Mouse (Mus musculus) limb, embryonic 14.5 days (tissue): ENCODE measurements around the gene Vmn1r55. TPM values are rescaled to one million over a fixed set of nuclear protein-coding genes. Genes with fewer than 3 reads are reported as not detected.
"Not testable (repeated sequence)": the region's sequence is repeated elsewhere in the genome, so short reads cannot be mapped to it uniquely, and the experiment has no call there.

ENCODE experiments used
- ATAC-seq: fragments of 200-750 bp; cut with Nextera tagmentation; 2 replicates; pipeline ENCODE4 v1.8.0; 2017; ENCODE audit warnings: low read depth, moderate number of reproducible peaks, moderate TSS enrichment; ENCODE audit not compliant: low FRiP score
- DNase-seq: peaks from one replicate; pipeline ENCODE4 v3.0.0-alpha.2; 2015; ENCODE audit warnings: low spot score
- H3K27ac ChIP-seq: fragments of 300-500 bp; sonication (generic); replicated peaks from 2 replicates; pipeline ENCODE4 v1.5.1; 2014; ENCODE audit warnings: low read depth, mild to moderate bottlenecking, low read length, moderate library complexity, mixed read lengths
- H3K27me3 ChIP-seq: fragments of 300-500 bp; sonication (generic); 2 replicates; pipeline ENCODE4 v1.6.1; 2014; ENCODE audit warnings: low read length, mixed read lengths; ENCODE audit not compliant: control insufficient read depth, insufficient read depth
- H3K36me3 ChIP-seq: fragments of 300-500 bp; sonication (generic); 2 replicates; pipeline ENCODE4 v1.6.1; 2014; ENCODE audit warnings: mild to moderate bottlenecking, low read length, moderate library complexity, mixed read lengths; ENCODE audit not compliant: control insufficient read depth, insufficient read depth
- H3K4me1 ChIP-seq: fragments of 300-500 bp; sonication (generic); 2 replicates; pipeline ENCODE4 v1.6.1; 2014; ENCODE audit warnings: antibody characterized with exemption, low read length, mixed read lengths; ENCODE audit not compliant: control insufficient read depth, insufficient read depth
- H3K4me2 ChIP-seq: fragments of 300-500 bp; sonication (generic); replicated peaks from 2 replicates; pipeline ENCODE4 v1.6.1; 2014; ENCODE audit warnings: low read depth, mild to moderate bottlenecking, low read length, moderate library complexity; ENCODE audit not compliant: severe bottlenecking
- H3K4me3 ChIP-seq: fragments of 300-500 bp; sonication (generic); replicated peaks from 2 replicates; pipeline ENCODE4 v1.5.1; 2014; ENCODE audit warnings: low read length
- H3K9ac ChIP-seq: fragments of 300-500 bp; sonication (generic); 2 replicates; pipeline ENCODE4 v1.6.1; 2014; ENCODE audit warnings: mild to moderate bottlenecking, low read depth, low read length, moderate library complexity; ENCODE audit not compliant: severe bottlenecking
- H3K9me3 ChIP-seq: fragments of 300-500 bp; sonication (generic); 2 replicates; pipeline ENCODE4 v1.6.1; 2016; ENCODE audit warnings: low read length; ENCODE audit not compliant: control insufficient read depth
- POLR2A ChIP-seq: fragments of 200-500 bp; IDR thresholded peaks from 2 replicates; pipeline ENCODE4 v1.8.0; 2012; ENCODE audit warnings: inconsistent platforms, mild to moderate bottlenecking, moderate library complexity, borderline replicate concordance; ENCODE audit not compliant: insufficient read depth, insufficient read length; ENCODE audit errors: extremely low read depth
- WGBS: fragments of 180-500 bp; shearing (Covaris S2); extraction: QIAGEN DNeasy Blood & Tissue Kit; methylation state at CpG from one replicate; pipeline ENCODE4 v1.1.7; 2014; 5-methylcytosine and 5-hydroxymethylcytosine counted together
- polyA plus RNA-seq, 2 experiments: library from polyadenylated mRNA; depleted of rRNA in 1 of 2; stranded (reverse) in 1 of 2; unstranded in 1 of 2; fragments of >200 nt; fragmentation: Nextera tagmentation in 1 of 2; extraction: Ambion mirVana in 1 of 2; gene quantifications; 2 replicates each; pipeline versions ENCODE4 v1.2.1 to v1.2.3; 2012 to 2014

Gene Vmn1r55
- polyA plus RNA-seq (2012; rRNA removed) (not detected in 2 replicates), polyA plus RNA-seq (2014; fragmentation: Nextera tagmentation; extraction: Ambion mirVana) (not detected in 2 replicates)

GRCm38 (mm10) chr7:5149570-5149969 is at the start of gene Vmn1r55:
Gene Vmn1r55 (minus strand): TSS chr7:5149670.
- not testable (repeated sequence) for H3K4me3 ChIP-seq, H3K9ac ChIP-seq, H3K27me3 ChIP-seq, ATAC-seq, H3K9me3 ChIP-seq, H3K4me2 ChIP-seq, H3K4me1 ChIP-seq, H3K36me3 ChIP-seq, DNase-seq, H3K27ac ChIP-seq

GRCm38 (mm10) chr7:5196647-5197046 is 47.2 kb upstream of the Vmn1r55 start, which contains the start of gene Vmn1r56:
Gene Vmn1r56 (minus strand): TSS chr7:5196747.
- not testable (repeated sequence) for H3K9ac ChIP-seq, H3K36me3 ChIP-seq, H3K27ac ChIP-seq, H3K9me3 ChIP-seq, H3K4me3 ChIP-seq, H3K27me3 ChIP-seq, ATAC-seq, H3K4me1 ChIP-seq, DNase-seq, H3K4me2 ChIP-seq

GRCm38 (mm10) chr7:5125549-5126406 is 23.7 kb downstream of the Vmn1r55 start, which contains the start of gene Rasl2-9:
Gene Rasl2-9 (minus strand): TSS chr7:5125950.
- TF ChIP-seq POLR2A: no peak
- Histone ChIP-seq H3K9me3 (no peaks in the 10 kb centered on the region), H3K4me2 (peak within 1 kb of the TSS; percentile 41), H3K27me3 (no peaks in the 10 kb centered on the region), H3K4me3 (peak within 1 kb of the TSS; percentile 32), H3K4me1 (no peaks in the 10 kb centered on the region), H3K9ac (peak within 1 kb of the TSS; percentile 28), H3K36me3 (no peaks in the 10 kb centered on the region), H3K27ac (no peak within 1 kb of the TSS)
- DNase-seq: peak; percentile 31
- WGBS: 19% methylated on average over 42 of the region's 42 CpGs
- no peak for ATAC-seq

- Histone ChIP-seq H3K27me3 (no peaks in the 10 kb centered on the region), H3K4me2 (no peak overlapping the region), H3K4me3 (no peak overlapping the region), H3K4me1 (no peaks in the 10 kb centered on the region), H3K9ac (no peak overlapping the region), H3K36me3 (no peaks in the 10 kb centered on the region), H3K9me3 (no peaks in the 10 kb centered on the region), H3K27ac (no peak overlapping the region)
- DNase-seq (no peak), ATAC-seq (no peak)
- TF ChIP-seq POLR2A: no peak
- 91% methylated on average over 8 of the region's 8 CpGs for WGBS
Measured at GRCm38 (mm10) chr7:5125078-5125477, 24.4 kb downstream of the Vmn1r55 start.

GRCm38 (mm10) chr7:5116850-5117249 is 32.6 kb downstream of the Vmn1r55 start, which contains the start of gene Rfpl4:
Gene Rfpl4 (minus strand): TSS chr7:5116950.
- DNase-seq (no peak), ATAC-seq (no peak)
- H3K27ac ChIP-seq: no peak within 1 kb of the TSS
- H3K4me3 ChIP-seq: no peak within 1 kb of the TSS
- no peaks in the 10 kb centered on the region for H3K27me3 ChIP-seq
- H3K4me1 ChIP-seq: no peaks in the 10 kb centered on the region
- no peak for TF ChIP-seq POLR2A
- no peaks in the 10 kb centered on the region for H3K36me3 ChIP-seq
- no peak within 1 kb of the TSS for H3K4me2 ChIP-seq
- H3K9ac ChIP-seq: no peak within 1 kb of the TSS
- WGBS: 83% methylated on average over 3 of the region's 3 CpGs
- H3K9me3 ChIP-seq: no peaks in the 10 kb centered on the region
